Mouse (Mus musculus): Measurements from ENCODE around the gene Zfp683.

- TF ChIP-seq CTCF (IDR thresholded peaks at IDR 0.05; ENCODE audit: low read depth) (no peak), EP300 (IDR thresholded peaks at IDR 0.05; ENCODE audit: low read depth) (no peak)
Measured at GRCm38 (mm10) chr4:134051912-134052311, 1.7 kb upstream of the Zfp683 start.

Measured in liver, embryonic 14.5 days (tissue).